Mouse (Mus musculus) urinary bladder, postnatal 25 days (tissue): ENCODE results near the gene Slc1a5.

Experiments used
- DNase-seq: peaks from one replicate; pipeline ENCODE4 v3.0.0; 2022; ENCODE audit warnings: low spot score

Slc1a5 gene

GRCm38 (mm10) chr7:16846775-16847174 lies 65.6 kb downstream of the Slc1a5 start:
- DNase-seq = no peak

GRCm38 (mm10) chr7:16847507-16847906 lies 66.4 kb downstream of the Slc1a5 start:
- DNase-seq = no peak
